Mouse (Mus musculus): Measurements from ENCODE around the gene St3gal6.

GRCm38 (mm10) chr16:58561196-58561595, 37.2 kb upstream of the St3gal6 start:
- TF ChIP-seq TAL1 (IDR thresholded peaks at IDR 0.05; ENCODE audit: low read length), result no peak
- TF ChIP-seq GATA1 (IDR thresholded peaks at IDR 0.05; ENCODE audit: low read length), result no peak
